15 mouse cellular contexts compared by ENCODE assay signal in the genomic region with DNA sequence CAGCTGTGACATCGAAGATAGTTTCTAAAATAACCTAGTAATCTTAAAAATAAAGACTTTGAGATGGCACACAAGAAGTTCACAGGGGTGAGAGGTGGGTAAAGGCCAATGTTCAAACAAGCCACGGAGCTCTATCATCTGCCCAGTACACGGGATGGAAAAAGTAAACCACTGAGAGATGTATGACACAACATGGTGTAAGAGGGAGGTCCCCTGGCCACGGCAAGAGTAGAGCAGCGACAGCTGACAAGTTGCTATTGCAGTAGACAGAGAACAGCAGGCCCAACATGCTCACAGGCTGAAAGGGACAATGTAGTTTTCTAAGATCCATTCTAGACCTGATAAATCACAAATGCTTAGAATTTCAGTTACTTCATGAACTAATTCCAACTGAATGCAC.
"Had no signal": no experiment of that assay in that cellular context is flagged by ENCODE, and none has a peak within 500 bp of the region (broad histone marks: within the 10 kb centered on the region; RNA-seq: fewer than 3 reads in every experiment).

No protein-coding gene starts in this region.

- DNase-seq: kidney, adult 11 months; kidney, adult 9 months; kidney, postnatal 36 days; layer of hippocampus, adult 9-11 months; layer of hippocampus, postnatal 36 days; liver; midbrain, embryonic 14.5 days; thymus, adult 2 months; thymus, postnatal 25 days had no signal

- H3K27ac ChIP-seq: kidney, postnatal 0 days; limb, embryonic 12.5 days; liver, embryonic 14.5 days; midbrain, embryonic 10.5 days; neural tube, embryonic 12.5 days; stomach, embryonic 15.5 days had no signal

- H3K4me2 ChIP-seq: limb, embryonic 12.5 days; neural tube, embryonic 12.5 days; stomach, embryonic 15.5 days had no signal

- H3K9ac ChIP-seq: limb, embryonic 12.5 days; liver, embryonic 14.5 days; neural tube, embryonic 12.5 days; stomach, embryonic 15.5 days had no signal

- H3K36me3 ChIP-seq: limb, embryonic 12.5 days; midbrain, embryonic 10.5 days; neural tube, embryonic 12.5 days; stomach, embryonic 15.5 days had no signal

- H3K4me3 ChIP-seq: limb, embryonic 12.5 days; midbrain, embryonic 10.5 days; neural tube, embryonic 12.5 days; stomach, embryonic 15.5 days had no signal

- H3K9me3 ChIP-seq: limb, embryonic 12.5 days; midbrain, embryonic 10.5 days; neural tube, embryonic 12.5 days; stomach, embryonic 15.5 days had no signal

- H3K4me1 ChIP-seq: limb, embryonic 12.5 days; neural tube, embryonic 12.5 days; stomach, embryonic 15.5 days had no signal

- H3K27me3 ChIP-seq: limb, embryonic 12.5 days; neural tube, embryonic 12.5 days; stomach, embryonic 15.5 days had no signal
